Mouse (Mus musculus): ENCODE results near the gene Eif4e2. TPM values are rescaled to one million over a fixed set of nuclear protein-coding genes. Genes with fewer than 3 reads are reported as not detected.
A peak's percentile ranks its signal among the peaks of the same experiment; 100 is the strongest.

Eif4e2 gene
- total RNA-seq, 4 experiments from 2014 or later: 44.0 to 56.1 (median 49.0) TPM

GRCm38 (mm10) chr1:87259316-87259715 is 45.6 kb downstream of the Eif4e2 start:
- no peak for DNase-seq (ENCODE audit: low spot score)

GRCm38 (mm10) chr1:87263257-87263656 is 49.5 kb downstream of the Eif4e2 start:
- DNase-seq (ENCODE audit: low spot score): no peak

GRCm38 (mm10) chr1:87263796-87264133 is 50.1 kb downstream of the Eif4e2 start:
- no peak for DNase-seq (ENCODE audit: low spot score)

- DNase-seq (ENCODE audit: low spot score): no peak
Measured at GRCm38 (mm10) chr1:87264134-87265006, 50.7 kb downstream of the Eif4e2 start, which contains the start of gene Efhd1. TSS of gene Efhd1 (plus strand) at chr1:87264363.

GRCm38 (mm10) chr1:87265200-87265599 is 51.5 kb downstream of the Eif4e2 start:
- DNase-seq (ENCODE audit: low spot score): no peak

GRCm38 (mm10) chr1:87266296-87267090 is 52.8 kb downstream of the Eif4e2 start:
- DNase-seq (ENCODE audit: low spot score): no peak

- no peak for DNase-seq (ENCODE audit: low spot score)
Measured at GRCm38 (mm10) chr1:87270204-87270603, 56.5 kb downstream of the Eif4e2 start.

GRCm38 (mm10) chr1:87270641-87271467 is 57.1 kb downstream of the Eif4e2 start:
- peak; percentile 33 for DNase-seq (ENCODE audit: low spot score)

- no peak for DNase-seq (ENCODE audit: low spot score)
Measured at GRCm38 (mm10) chr1:87271596-87271995, 57.9 kb downstream of the Eif4e2 start.

- DNase-seq (ENCODE audit: low spot score): no peak
Measured at GRCm38 (mm10) chr1:87272462-87272861, 58.7 kb downstream of the Eif4e2 start.

GRCm38 (mm10) chr1:87273514-87273942 is 59.8 kb downstream of the Eif4e2 start:
- DNase-seq (ENCODE audit: low spot score): peak; percentile 35

GRCm38 (mm10) chr1:87274134-87274533 is 60.4 kb downstream of the Eif4e2 start:
- DNase-seq (ENCODE audit: low spot score): no peak

- DNase-seq (ENCODE audit: low spot score): no peak
Measured at GRCm38 (mm10) chr1:87275151-87275550, 61.4 kb downstream of the Eif4e2 start.

GRCm38 (mm10) chr1:87276056-87276455 is 62.3 kb downstream of the Eif4e2 start:
- no peak for DNase-seq (ENCODE audit: low spot score)

GRCm38 (mm10) chr1:87280281-87280680 is 66.6 kb downstream of the Eif4e2 start:
- no peak for DNase-seq (ENCODE audit: low spot score)

GRCm38 (mm10) chr1:87281599-87282412 is 68.1 kb downstream of the Eif4e2 start:
- no peak for DNase-seq (ENCODE audit: low spot score)

- no peak for DNase-seq (ENCODE audit: low spot score)
Measured at GRCm38 (mm10) chr1:87282413-87282788, 68.7 kb downstream of the Eif4e2 start.

- no peak for DNase-seq (ENCODE audit: low spot score)
Measured at GRCm38 (mm10) chr1:87283410-87283960, 69.8 kb downstream of the Eif4e2 start.

- DNase-seq (ENCODE audit: low spot score): no peak
Measured at GRCm38 (mm10) chr1:87287105-87287504, 73.4 kb downstream of the Eif4e2 start.

Measured in heart, adult 8-10 months (tissue).